Mouse (Mus musculus) midbrain, embryonic 11.5 days (tissue): ENCODE data around the gene Tex19.2. TPM values are rescaled to one million over a fixed set of nuclear protein-coding genes. Genes with fewer than 3 reads are reported as not detected.

Experiments
- ATAC-seq: fragments of 200-750 bp; cut with Nextera tagmentation; 2 replicates; pipeline ENCODE4 v1.8.0; 2017; ENCODE audit warnings: moderate TSS enrichment, moderate library complexity; ENCODE audit not compliant: low FRiP score
- DNase-seq: peaks from one replicate; pipeline ENCODE4 v3.0.0; 2015; ENCODE audit warnings: low spot score; ENCODE audit errors: missing footprints
- H3K27ac ChIP-seq: fragments of 300-500 bp; sonication (generic); 2 replicates; pipeline ENCODE4 v1.5.1; 2014; ENCODE audit warnings: low read depth, low read length
- H3K27me3 ChIP-seq: fragments of 300-500 bp; sonication (generic); 2 replicates; pipeline ENCODE4 v1.6.1; 2014; ENCODE audit warnings: mild to moderate bottlenecking, low read length, moderate library complexity, mixed read lengths; ENCODE audit not compliant: control insufficient read depth, insufficient read depth
- H3K36me3 ChIP-seq: fragments of 300-500 bp; sonication (generic); 2 replicates; pipeline ENCODE4 v1.6.1; 2014; ENCODE audit warnings: mild to moderate bottlenecking, low read length, moderate library complexity, mixed read lengths; ENCODE audit not compliant: control insufficient read depth, insufficient read depth
- H3K4me1 ChIP-seq: fragments of 300-500 bp; sonication (generic); 2 replicates; pipeline ENCODE4 v1.6.1; 2014; ENCODE audit warnings: low read length; ENCODE audit not compliant: control insufficient read depth, insufficient read depth
- H3K4me2 ChIP-seq: fragments of 300-500 bp; sonication (generic); 2 replicates; pipeline ENCODE4 v1.6.1; 2014; ENCODE audit warnings: mild to moderate bottlenecking, moderate library complexity
- H3K4me3 ChIP-seq: fragments of 300-500 bp; sonication (generic); 2 replicates; pipeline ENCODE4 v1.5.1; 2014; ENCODE audit warnings: low read depth, low read length
- H3K9ac ChIP-seq: fragments of 300-500 bp; sonication (generic); 2 replicates; pipeline ENCODE4 v1.6.1; 2014; ENCODE audit warnings: low read length
- H3K9me3 ChIP-seq: fragments of 300-500 bp; sonication (generic); 2 replicates; pipeline ENCODE4 v1.6.1; 2016; ENCODE audit warnings: low read length; ENCODE audit not compliant: control insufficient read depth
- WGBS: fragments of 180-500 bp; shearing (Covaris S2); extraction: QIAGEN DNeasy Blood & Tissue Kit; methylation state at CpG from one replicate; pipeline ENCODE4 v1.1.7; 2014; 5-methylcytosine and 5-hydroxymethylcytosine counted together
- polyA plus RNA-seq: library from polyadenylated mRNA; unstranded; fragments of >200 nt; fragmentation: Nextera tagmentation; extraction: Ambion mirVana; gene quantifications from 2 replicates; pipeline ENCODE4 v1.2.1, GENCODE M21; 2014

Tex19.2 gene
- not detected in 2 replicates for polyA plus RNA-seq

GRCm38 (mm10) chr11:121118577-121118976 is at the start of gene Tex19.2:
Gene Tex19.2, minus strand, starts transcription at chr11:121118677.
- Histone ChIP-seq H3K9me3 (no peaks in the 10 kb centered on the region), H3K27ac (no peak within 1 kb of the TSS), H3K9ac (no peak within 1 kb of the TSS), H3K4me2 (no peak within 1 kb of the TSS), H3K27me3 (no peaks in the 10 kb centered on the region), H3K4me1 (no peaks in the 10 kb centered on the region), H3K36me3 (no peaks in the 10 kb centered on the region), H3K4me3 (no peak within 1 kb of the TSS)
- no peak for ATAC-seq
- no peak for DNase-seq
- 74% methylated on average over 3 of the region's 3 CpGs for WGBS

DNA sequence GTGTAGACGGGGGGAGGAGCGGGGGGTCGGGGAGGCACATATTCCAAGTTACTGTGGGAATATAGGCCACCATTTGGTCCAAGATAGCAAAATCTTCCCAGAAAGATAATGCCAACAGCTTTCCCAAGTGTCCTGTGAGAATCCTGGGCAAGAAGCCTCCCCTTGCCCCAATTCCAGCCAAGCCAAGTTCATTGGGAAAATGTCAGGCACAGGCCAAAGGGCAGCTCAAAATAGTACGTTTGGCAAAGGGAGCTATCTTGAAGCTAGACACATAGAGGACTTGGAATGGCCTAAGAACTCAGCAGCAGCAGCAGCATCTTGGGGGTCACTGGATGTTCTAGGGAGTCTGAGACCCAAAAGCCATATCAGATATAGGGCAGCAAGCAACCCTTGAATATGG is 45.3 kb upstream of the Tex19.2 start:
- ATAC-seq, result no peak
- WGBS, result 86% methylated on average over 4 of the region's 4 CpGs
- Histone ChIP-seq H3K4me3 (no peak overlapping the region), H3K9me3 (no peaks in the 10 kb centered on the region), H3K27ac (no peak overlapping the region), H3K27me3 (no peaks in the 10 kb centered on the region), H3K4me1 (no peaks in the 10 kb centered on the region), H3K9ac (no peak overlapping the region), H3K36me3 (no peaks in the 10 kb centered on the region), H3K4me2 (no peak overlapping the region)
- no peak for DNase-seq

- Histone ChIP-seq H3K27me3 (peaks cover 20% of the 10 kb centered on the region), H3K9ac (no peak overlapping the region), H3K4me3 (no peak overlapping the region), H3K27ac (no peak overlapping the region), H3K4me2 (no peak overlapping the region), H3K4me1 (peaks cover 5% of the 10 kb centered on the region; the same call in 1 of the 2 replicates), H3K36me3 (no peaks in the 10 kb centered on the region), H3K9me3 (no peaks in the 10 kb centered on the region)
- no peak for ATAC-seq
- no peak for DNase-seq
- 91% methylated on average over 26 of the region's 26 CpGs for WGBS
These were observed 42.3 kb upstream of the Tex19.2 start for GRCm38 (mm10) chr11:121160636-121161346.

DNA sequence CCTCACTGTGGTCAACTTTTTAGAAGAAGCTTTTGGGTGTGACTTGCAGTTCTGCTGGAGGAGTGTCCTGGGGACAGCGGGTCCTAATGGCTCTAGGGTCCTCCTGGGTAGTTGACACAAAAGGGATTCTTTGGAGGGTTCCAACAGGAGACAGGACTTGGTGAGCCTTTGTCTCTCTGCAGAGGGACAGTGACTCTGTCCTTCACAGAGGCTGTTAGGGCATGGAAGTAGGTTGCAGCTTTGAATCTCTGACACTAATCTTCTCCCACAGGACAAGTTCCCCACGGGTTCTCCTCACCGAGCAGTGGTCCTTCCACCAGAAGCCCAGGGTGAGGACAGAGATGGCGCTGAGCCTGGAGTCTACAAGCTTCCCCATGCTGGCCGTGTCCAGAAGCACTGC is 41.5 kb upstream of the Tex19.2 start, which contains the start of gene Uts2r:
Gene Uts2r, plus strand, starts transcription at position 301 of the 400 bp plus-strand sequence.
- H3K9me3 ChIP-seq, result no peaks in the 10 kb centered on the region
- H3K4me1 ChIP-seq, result peaks cover 5% of the 10 kb centered on the region; the same call in 1 of the 2 replicates
- peaks cover 27% of the 10 kb centered on the region for H3K27me3 ChIP-seq
- no peak within 1 kb of the TSS for H3K27ac ChIP-seq
- no peak within 1 kb of the TSS for H3K9ac ChIP-seq
- 86% methylated on average over 5 of the region's 5 CpGs for WGBS
- no peak within 1 kb of the TSS for H3K4me2 ChIP-seq
- H3K36me3 ChIP-seq, result no peaks in the 10 kb centered on the region
- no peak for DNase-seq
- no peak for ATAC-seq
- no peak within 1 kb of the TSS for H3K4me3 ChIP-seq

DNA sequence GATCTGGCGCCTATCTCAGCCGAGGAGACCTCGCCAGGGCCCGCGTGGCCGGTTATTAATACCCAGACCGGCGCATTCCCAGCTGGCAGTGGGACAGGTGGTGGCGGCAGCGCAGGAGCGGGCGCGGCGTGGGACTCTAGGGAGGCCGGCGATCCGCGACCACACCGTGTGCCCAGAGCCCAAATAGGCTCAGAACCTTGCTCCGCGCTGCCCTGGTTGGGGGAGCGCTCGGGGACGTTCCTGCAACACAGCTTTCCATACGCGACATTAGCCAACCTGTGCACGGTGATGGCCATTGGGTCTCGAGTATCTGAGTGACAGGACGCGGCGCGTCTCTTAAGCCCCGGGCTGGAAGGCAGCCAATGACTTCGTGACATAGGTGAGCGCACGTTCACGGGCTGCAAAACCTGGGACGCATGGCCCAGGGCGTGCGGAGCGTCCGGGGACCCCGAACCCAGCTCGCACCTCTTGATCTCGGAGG is 38.0 kb upstream of the Tex19.2 start:
- H3K27ac ChIP-seq, result no peak overlapping the region
- H3K4me1 ChIP-seq, result peaks cover 7% of the 10 kb centered on the region; the same call in 1 of the 2 replicates
- no peak overlapping the region for H3K9ac ChIP-seq
- H3K4me3 ChIP-seq, result peak overlapping the region; percentile 25
- H3K9me3 ChIP-seq, result no peaks in the 10 kb centered on the region
- no peak for ATAC-seq
- WGBS, result 1% methylated on average over 45 of the region's 45 CpGs
- H3K36me3 ChIP-seq, result no peaks in the 10 kb centered on the region
- peak overlapping the region; percentile 54 for H3K4me2 ChIP-seq
- peaks cover 27% of the 10 kb centered on the region for H3K27me3 ChIP-seq
- DNase-seq, result peak; percentile 89

DNA sequence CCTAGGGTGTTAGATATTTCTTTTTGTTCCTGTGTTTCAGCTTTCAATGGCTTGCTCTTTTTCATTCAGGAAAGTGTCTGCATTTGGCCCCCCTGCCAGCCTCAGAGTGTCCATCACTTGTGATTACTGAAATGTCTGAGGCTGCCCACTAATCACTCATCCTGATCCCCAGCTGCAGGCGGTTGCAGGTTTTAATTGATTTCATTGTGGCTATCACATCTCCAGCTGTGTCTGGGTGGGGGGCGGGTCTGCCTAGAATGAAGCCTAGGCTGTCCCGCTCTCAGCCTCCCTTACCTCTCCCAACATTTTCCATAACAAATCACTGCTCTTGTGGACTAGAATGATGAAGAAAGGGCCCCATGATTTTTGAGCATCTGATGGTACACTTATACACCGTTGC is 35.7 kb upstream of the Tex19.2 start:
- DNase-seq (no peak), ATAC-seq (no peak)
- Histone ChIP-seq H3K36me3 (no peaks in the 10 kb centered on the region), H3K4me3 (no peak overlapping the region), H3K4me2 (no peak overlapping the region), H3K4me1 (peaks cover 7% of the 10 kb centered on the region; the same call in 1 of the 2 replicates), H3K9ac (no peak overlapping the region), H3K27ac (no peak overlapping the region), H3K27me3 (peaks cover 27% of the 10 kb centered on the region), H3K9me3 (no peaks in the 10 kb centered on the region)
- WGBS, result 21% methylated on average over 4 of the region's 4 CpGs

- WGBS, result 86% methylated on average over 3 of the region's 3 CpGs
- no peak for ATAC-seq
- Histone ChIP-seq H3K36me3 (no peaks in the 10 kb centered on the region), H3K27me3 (no peaks in the 10 kb centered on the region), H3K4me2 (no peak overlapping the region), H3K4me3 (no peak overlapping the region), H3K27ac (no peak overlapping the region), H3K9ac (no peak overlapping the region), H3K9me3 (no peaks in the 10 kb centered on the region), H3K4me1 (no peaks in the 10 kb centered on the region)
- DNase-seq, result no peak
These were observed 29.7 kb upstream of the Tex19.2 start for GRCm38 (mm10) chr11:121148193-121148592.

GRCm38 (mm10) chr11:121145865-121146264 is 27.4 kb upstream of the Tex19.2 start, which contains the start of gene Tex19.1:
Gene Tex19.1, plus strand, starts transcription at chr11:121146143.
- H3K27me3 ChIP-seq, result no peaks in the 10 kb centered on the region
- H3K4me1 ChIP-seq, result no peaks in the 10 kb centered on the region
- 93% methylated on average over 22 of the region's 22 CpGs for WGBS
- no peak within 1 kb of the TSS for H3K4me2 ChIP-seq
- H3K27ac ChIP-seq, result no peak within 1 kb of the TSS
- no peak for DNase-seq
- no peak within 1 kb of the TSS for H3K4me3 ChIP-seq
- no peaks in the 10 kb centered on the region for H3K9me3 ChIP-seq
- no peaks in the 10 kb centered on the region for H3K36me3 ChIP-seq
- no peak for ATAC-seq
- H3K9ac ChIP-seq, result no peak within 1 kb of the TSS

GRCm38 (mm10) chr11:121143325-121144015 is 25.0 kb upstream of the Tex19.2 start:
- no peaks in the 10 kb centered on the region for H3K4me1 ChIP-seq

More at GRCm38 (mm10) chr11:121143325-121144015, 25.0 kb upstream of the Tex19.2 start:
- DNase-seq (no peak), ATAC-seq (no peak)
- no peaks in the 10 kb centered on the region for H3K27me3 ChIP-seq
- H3K9me3 ChIP-seq, result no peaks in the 10 kb centered on the region
- no peak overlapping the region for H3K4me3 ChIP-seq
- no peak overlapping the region for H3K9ac ChIP-seq
- 79% methylated on average over 9 of the region's 9 CpGs for WGBS
- no peaks in the 10 kb centered on the region for H3K36me3 ChIP-seq
- H3K4me2 ChIP-seq, result no peak overlapping the region
- H3K27ac ChIP-seq, result no peak overlapping the region
